Mouse (Mus musculus): ENCODE results near the gene Gm37419.

Gene Gm37419

GRCm38 (mm10) chr16:23978495-23978894 is 9.8 kb upstream of the Gm37419 start:
- in situ Hi-C loops (cut with MboI, MseI) = no loop called here

- in situ Hi-C loops (cut with MboI, MseI) = no loop called here
Measured at GRCm38 (mm10) chr16:23979446-23979845, 8.8 kb upstream of the Gm37419 start.

GRCm38 (mm10) chr16:23980201-23980870 is 7.9 kb upstream of the Gm37419 start:
- in situ Hi-C loops (cut with MboI, MseI) = loop anchor here (5.0 to 10.0 kb wide), 10 partner anchors 412 to 1282 kb away; partner anchors contain the start of gene Lpp (in 2 of the 2)

- in situ Hi-C loops (cut with MboI, MseI) = loop anchor here (5.0 to 10.0 kb wide), 10 partner anchors 411 to 1281 kb away; partner anchors contain the start of gene Lpp (in 2 of the 2)
Measured at GRCm38 (mm10) chr16:23980991-23981720, 7.1 kb upstream of the Gm37419 start.

GRCm38 (mm10) chr16:23981925-23982851 is 6.1 kb upstream of the Gm37419 start:
- in situ Hi-C loops (cut with MboI, MseI) = loop anchor here (5.0 to 10.0 kb wide), 10 partner anchors 410 to 1280 kb away; partner anchors contain the start of gene Lpp (in 2 of the 2)

- in situ Hi-C loops (cut with MboI, MseI) = loop anchor here (5.0 to 10.0 kb wide), 10 partner anchors 409 to 1279 kb away; partner anchors contain the start of gene Lpp (in 2 of the 2)
Measured at GRCm38 (mm10) chr16:23982891-23983588, 5.2 kb upstream of the Gm37419 start.

- in situ Hi-C loops (cut with MboI, MseI) = loop anchor here (5.0 to 10.0 kb wide), 10 partner anchors 408 to 1278 kb away; partner anchors contain the start of gene Lpp (in 2 of the 2)
Measured at GRCm38 (mm10) chr16:23984183-23984582, 4.1 kb upstream of the Gm37419 start.

- in situ Hi-C loops (cut with MboI, MseI) = loop anchor here (5.0 to 10.0 kb wide), 12 partner anchors 167 to 1277 kb away; partner anchors contain the start of gene Lpp (in 2 of the 2)
Measured at GRCm38 (mm10) chr16:23984760-23985466, 3.4 kb upstream of the Gm37419 start.

- in situ Hi-C loops (cut with MboI, MseI) = loop anchor here (5.0 to 10.0 kb wide), 5 partner anchors 167 to 849 kb away; partner anchors contain the start of gene Lpp (in 1 of the 2)
Measured at GRCm38 (mm10) chr16:23985467-23985861, 2.8 kb upstream of the Gm37419 start.

- in situ Hi-C loops (cut with MboI, MseI) = loop anchor here (5.0 to 10.0 kb wide), 5 partner anchors 166 to 849 kb away; partner anchors contain the start of gene Lpp (in 1 of the 2)
Measured at GRCm38 (mm10) chr16:23986176-23986575, 2.1 kb upstream of the Gm37419 start.

GRCm38 (mm10) chr16:23986871-23987270 is 1.4 kb upstream of the Gm37419 start:
- in situ Hi-C loops (cut with MboI, MseI) = loop anchor here (5.0 to 10.0 kb wide), 5 partner anchors 165 to 848 kb away; partner anchors contain the start of gene Lpp (in 1 of the 2)

GRCm38 (mm10) chr16:23987341-23988156 is 733 bp upstream of the Gm37419 start:
- in situ Hi-C loops (cut with MboI, MseI) = loop anchor here (5.0 to 10.0 kb wide), 5 partner anchors 165 to 847 kb away; partner anchors contain the start of gene Lpp (in 1 of the 2)

- in situ Hi-C loops (cut with MboI, MseI) = loop anchor here (5.0 to 10.0 kb wide), 5 partner anchors 164 to 847 kb away; partner anchors contain the start of gene Lpp (in 1 of the 2)
Measured at GRCm38 (mm10) chr16:23988157-23988465, 171 bp upstream of the Gm37419 start.

GRCm38 (mm10) chr16:23989209-23990160 is 1.2 kb downstream of the Gm37419 start:
- in situ Hi-C loops (cut with MboI, MseI) = loop anchor here (5.0 to 10.0 kb wide), 8 partner anchors 103 to 845 kb away; partner anchors contain the start of gene Lpp (in 1 of the 2)

- in situ Hi-C loops (cut with MboI, MseI) = loop anchor here (5.0 kb wide), 3 partner anchors 102 to 172 kb away; no protein-coding TSS in a partner anchor
Measured at GRCm38 (mm10) chr16:23990161-23990970, 2.1 kb downstream of the Gm37419 start.

GRCm38 (mm10) chr16:23991170-23991569 is 2.9 kb downstream of the Gm37419 start:
- in situ Hi-C loops (cut with MboI, MseI) = loop anchor here (5.0 kb wide), 3 partner anchors 101 to 171 kb away; no protein-coding TSS in a partner anchor
